Mouse (Mus musculus) cerebellum, postnatal 25 days (tissue): Measurements from ENCODE around the gene Slfn4.
"Not testable (repeated sequence)": the region's sequence is repeated elsewhere in the genome, so short reads cannot be mapped to it uniquely, and the experiment has no call there.

Experiments used
- DNase-seq, 2 experiments: peaks; one replicate each; pipeline ENCODE4 v3.0.0; 2021; ENCODE audit warnings: mixed read lengths in 2 of 2

Gene Slfn4

GRCm38 (mm10) chr11:83174948-83175539 lies at the start of gene Slfn4:
TSS of gene Slfn4 (plus strand) at chr11:83175186.
- no peak for DNase-seq

- not testable (repeated sequence) for DNase-seq
These were observed 49.4 kb upstream of the Slfn4 start for GRCm38 (mm10) chr11:83125633-83126032.

- not testable (repeated sequence) for DNase-seq
These were observed 37.7 kb upstream of the Slfn4 start for GRCm38 (mm10) chr11:83137253-83137652.

- DNase-seq, result not testable (repeated sequence)
These were observed 26.0 kb upstream of the Slfn4 start for GRCm38 (mm10) chr11:83148939-83149338.

GRCm38 (mm10) chr11:83191134-83191893 lies 16.3 kb downstream of the Slfn4 start, which contains the start of gene Slfn3:
TSS of gene Slfn3 (plus strand) at chr11:83191330.
- DNase-seq, result peak in 1 of 2 experiments; percentile 14

- peak in 1 of 2 experiments; percentile 3 for DNase-seq
These were observed 17.0 kb downstream of the Slfn4 start for GRCm38 (mm10) chr11:83192001-83192400.

GRCm38 (mm10) chr11:83205002-83205401 lies 30.0 kb downstream of the Slfn4 start:
- no peak for DNase-seq

- DNase-seq, result no peak
These were observed 41.1 kb downstream of the Slfn4 start for GRCm38 (mm10) chr11:83216119-83216518.

- no peak for DNase-seq
These were observed 46.4 kb downstream of the Slfn4 start for GRCm38 (mm10) chr11:83221328-83221877.

GRCm38 (mm10) chr11:83223367-83223766 lies 48.4 kb downstream of the Slfn4 start:
- DNase-seq, result no peak

GRCm38 (mm10) chr11:83223793-83224192 lies 48.8 kb downstream of the Slfn4 start:
- not testable (repeated sequence) for DNase-seq

- no peak for DNase-seq
These were observed 49.2 kb downstream of the Slfn4 start for GRCm38 (mm10) chr11:83224217-83224616.

- no peak for DNase-seq
These were observed 49.8 kb downstream of the Slfn4 start for GRCm38 (mm10) chr11:83224750-83225149.

- DNase-seq, result no peak
These were observed 50.5 kb downstream of the Slfn4 start for GRCm38 (mm10) chr11:83225371-83225960.

GRCm38 (mm10) chr11:83227926-83228723 lies 53.1 kb downstream of the Slfn4 start:
- DNase-seq, result no peak

- peak in 1 of 2 experiments; percentile 7 for DNase-seq
These were observed 56.0 kb downstream of the Slfn4 start for GRCm38 (mm10) chr11:83230966-83231365.

- DNase-seq, result not testable (repeated sequence)
These were observed 58.6 kb downstream of the Slfn4 start for GRCm38 (mm10) chr11:83233621-83234020.

- DNase-seq, result not testable (repeated sequence)
These were observed 62.4 kb downstream of the Slfn4 start for GRCm38 (mm10) chr11:83237390-83237789.

- DNase-seq, result no peak
These were observed 63.4 kb downstream of the Slfn4 start for GRCm38 (mm10) chr11:83238389-83238788.

- DNase-seq, result no peak
These were observed 64.8 kb downstream of the Slfn4 start for GRCm38 (mm10) chr11:83239811-83240210.
